Mouse (Mus musculus): ENCODE results near the gene Bicra. TPM values are rescaled to one million over a fixed set of nuclear protein-coding genes. Genes with fewer than 3 reads are reported as not detected.
A peak's percentile ranks its signal among the peaks of the same experiment; 100 is the strongest.

The Bicra gene
- polyA plus RNA-seq, 1 experiment from 2014 or later, result 6.1 TPM

DNA sequence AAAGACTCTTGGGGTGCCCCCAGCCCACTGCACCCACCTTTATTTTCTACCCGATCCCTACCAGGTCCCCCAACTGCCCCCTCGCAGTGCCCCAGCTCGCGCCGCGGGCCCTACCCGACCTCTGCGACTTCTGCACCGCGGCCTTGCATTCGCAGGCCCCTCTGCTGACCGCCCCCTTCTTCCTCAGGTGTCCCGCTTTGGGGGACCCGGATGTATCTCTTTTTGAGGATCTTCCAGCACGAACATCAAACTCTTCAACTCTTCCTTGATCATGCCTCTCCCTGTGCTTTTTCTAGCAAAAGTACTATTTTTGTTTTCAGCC lies 14.3 kb upstream of the Bicra start:
- Histone ChIP-seq H3K27me3 (ENCODE audit: control insufficient read depth, insufficient read depth, low read length) (peaks cover 10% of the 10 kb centered on the region), H3K4me2 (no peak overlapping the region), H3K36me3 (ENCODE audit: control insufficient read depth, insufficient read depth, low read length) (no peaks in the 10 kb centered on the region), H3K9me3 (ENCODE audit: control insufficient read depth, low read length) (no peaks in the 10 kb centered on the region; the same call in 1 of the 2 replicates), H3K4me1 (ENCODE audit: control insufficient read depth, insufficient read depth, low read length) (no peaks in the 10 kb centered on the region), H3K9ac (ENCODE audit: low read length) (no peak overlapping the region), H3K4me3 (ENCODE audit: low read depth, low read length) (no peak overlapping the region), H3K27ac (ENCODE audit: low read depth, low read length) (no peak overlapping the region)
- 66% methylated on average over 15 of the region's 15 CpGs for WGBS
- DNase-seq (ENCODE audit: low spot score, missing footprints), result no peak
- no peak for ATAC-seq (ENCODE audit: low FRiP score)

DNA sequence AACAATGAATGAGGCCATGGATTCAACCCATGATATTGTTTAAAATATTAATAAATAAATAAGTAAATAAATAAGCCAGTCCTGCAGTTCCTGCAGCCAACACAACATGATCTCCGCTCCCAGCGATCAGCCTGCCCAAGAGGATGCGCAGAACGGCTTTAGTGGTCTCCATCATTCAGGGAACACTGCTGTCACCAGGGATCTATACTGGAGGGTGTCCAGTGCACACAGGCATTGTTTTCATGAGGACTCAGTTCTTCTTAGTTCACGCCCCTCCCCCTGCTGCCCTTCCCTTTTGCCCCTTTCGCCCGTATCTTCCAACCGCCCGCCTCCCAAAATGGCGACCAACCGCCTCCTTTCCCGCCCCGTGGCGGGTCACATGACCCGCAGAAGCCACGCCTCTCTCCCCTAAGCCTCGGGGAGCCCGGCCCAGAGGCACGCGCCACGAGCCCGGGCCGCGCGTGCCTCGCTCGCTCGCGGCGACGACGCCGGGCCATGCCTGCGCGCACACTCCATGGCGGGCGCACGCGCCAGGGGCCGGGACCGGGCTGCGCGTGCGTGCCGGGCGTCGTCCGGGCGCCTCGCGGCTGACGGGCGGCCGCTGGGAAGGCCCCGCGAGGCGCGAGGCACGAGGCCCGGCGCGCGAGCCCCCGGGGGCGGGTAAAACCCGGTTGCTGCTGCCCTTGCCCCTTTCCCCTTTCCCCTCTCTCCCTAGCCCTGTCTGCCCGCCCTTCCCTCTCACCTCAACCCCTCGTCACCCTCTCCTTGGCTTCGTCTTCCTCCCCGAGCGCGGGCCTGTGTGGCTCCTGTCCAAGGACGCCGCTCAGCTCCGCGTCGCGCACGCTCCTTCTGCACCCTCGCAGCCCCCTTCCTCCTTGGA lies 13.7 kb upstream of the Bicra start, which contains the start of gene Zfp541:
Zfp541 (plus strand) TSS at position 596 of the 880 bp plus-strand sequence.
- Histone ChIP-seq H3K27me3 (ENCODE audit: control insufficient read depth, insufficient read depth, low read length) (peaks cover 10% of the 10 kb centered on the region), H3K4me1 (ENCODE audit: control insufficient read depth, insufficient read depth, low read length) (no peaks in the 10 kb centered on the region), H3K4me3 (ENCODE audit: low read depth, low read length) (no peak within 1 kb of the TSS), H3K9me3 (ENCODE audit: control insufficient read depth, low read length) (no peaks in the 10 kb centered on the region; the same call in 1 of the 2 replicates), H3K9ac (ENCODE audit: low read length) (no peak within 1 kb of the TSS), H3K36me3 (ENCODE audit: control insufficient read depth, insufficient read depth, low read length) (no peaks in the 10 kb centered on the region), H3K4me2 (no peak within 1 kb of the TSS), H3K27ac (ENCODE audit: low read depth, low read length) (no peak within 1 kb of the TSS)
- 48% methylated on average over 79 of the region's 80 CpGs for WGBS
- no peak for ATAC-seq (ENCODE audit: low FRiP score)
- no peak for DNase-seq (ENCODE audit: low spot score, missing footprints)

DNA sequence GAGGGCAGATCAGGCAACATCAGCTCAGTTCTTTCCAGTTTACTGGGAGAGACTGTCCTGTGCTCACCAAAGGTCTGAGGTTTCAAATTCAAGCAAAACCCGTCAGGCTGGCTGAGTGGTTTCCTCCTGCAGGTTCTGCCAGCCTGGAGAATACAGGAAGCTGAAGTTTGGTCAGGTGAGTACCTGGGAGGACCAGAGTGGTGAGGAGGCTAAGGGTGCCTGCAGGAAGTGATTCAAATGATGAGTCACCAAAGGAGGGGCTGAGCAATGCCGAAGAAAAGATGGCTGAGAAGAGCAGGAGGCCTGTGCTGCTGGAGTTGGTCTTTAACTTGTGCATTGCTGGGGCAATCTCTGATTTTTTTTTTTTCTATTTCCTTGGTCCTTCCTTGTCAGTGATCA lies 9.4 kb upstream of the Bicra start:
- Histone ChIP-seq H3K36me3 (ENCODE audit: control insufficient read depth, insufficient read depth, low read length) (no peaks in the 10 kb centered on the region), H3K27ac (ENCODE audit: low read depth, low read length) (no peak overlapping the region), H3K4me3 (ENCODE audit: low read depth, low read length) (no peak overlapping the region), H3K9me3 (ENCODE audit: control insufficient read depth, low read length) (no peaks in the 10 kb centered on the region; the same call in 1 of the 2 replicates), H3K4me2 (no peak overlapping the region), H3K9ac (ENCODE audit: low read length) (no peak overlapping the region), H3K27me3 (ENCODE audit: control insufficient read depth, insufficient read depth, low read length) (peaks cover 10% of the 10 kb centered on the region), H3K4me1 (ENCODE audit: control insufficient read depth, insufficient read depth, low read length) (peaks cover 4% of the 10 kb centered on the region; the same call in 1 of the 2 replicates)
- ATAC-seq (ENCODE audit: low FRiP score), result no peak
- no peak for DNase-seq (ENCODE audit: low spot score, missing footprints)
- 73% methylated on average over 2 of the region's 2 CpGs for WGBS

DNA sequence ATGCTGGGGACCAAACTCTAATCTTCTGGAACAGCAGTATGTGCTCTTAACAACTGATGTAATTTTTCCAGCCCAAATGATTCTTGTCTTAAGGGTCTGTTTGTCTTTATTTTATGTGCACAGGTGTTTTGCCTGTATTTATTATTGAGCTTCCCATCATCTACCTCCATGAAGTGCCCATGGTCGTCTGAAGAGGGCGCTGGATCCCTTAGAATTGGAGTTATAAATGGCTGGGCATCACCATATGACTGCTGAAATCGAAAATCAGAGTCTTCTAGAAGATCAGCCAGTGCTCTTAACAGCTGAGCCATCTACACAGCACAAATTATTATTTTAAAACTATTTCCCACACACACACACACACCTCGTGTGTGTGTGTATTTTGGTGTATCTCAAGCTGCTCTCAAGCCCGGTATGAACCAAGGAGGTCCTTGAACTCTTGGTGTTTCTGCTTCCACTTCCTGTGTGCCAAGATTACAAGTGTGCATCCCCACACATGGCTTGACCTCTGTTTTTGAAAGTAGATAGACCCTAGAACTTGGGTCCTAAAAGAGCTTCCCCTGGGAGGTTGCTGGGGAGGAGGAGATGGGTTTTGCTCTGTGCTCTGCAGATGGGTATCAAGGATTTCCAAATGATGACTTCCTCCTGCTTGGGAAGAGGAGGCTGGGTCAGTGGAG lies 8.9 kb upstream of the Bicra start:
- Histone ChIP-seq H3K9me3 (ENCODE audit: control insufficient read depth, low read length) (no peaks in the 10 kb centered on the region), H3K9ac (ENCODE audit: low read length) (no peak overlapping the region), H3K4me3 (ENCODE audit: low read depth, low read length) (no peak overlapping the region), H3K27me3 (ENCODE audit: control insufficient read depth, insufficient read depth, low read length) (peaks cover 5% of the 10 kb centered on the region), H3K4me1 (ENCODE audit: control insufficient read depth, insufficient read depth, low read length) (peaks cover 6% of the 10 kb centered on the region; the same call in 1 of the 2 replicates), H3K36me3 (ENCODE audit: control insufficient read depth, insufficient read depth, low read length) (no peaks in the 10 kb centered on the region), H3K4me2 (no peak overlapping the region), H3K27ac (ENCODE audit: low read depth, low read length) (no peak overlapping the region)
- 36% methylated on average over 5 of the region's 5 CpGs for WGBS
- peak; percentile 8 for DNase-seq (ENCODE audit: low spot score, missing footprints)
- ATAC-seq (ENCODE audit: low FRiP score), result no peak

DNA sequence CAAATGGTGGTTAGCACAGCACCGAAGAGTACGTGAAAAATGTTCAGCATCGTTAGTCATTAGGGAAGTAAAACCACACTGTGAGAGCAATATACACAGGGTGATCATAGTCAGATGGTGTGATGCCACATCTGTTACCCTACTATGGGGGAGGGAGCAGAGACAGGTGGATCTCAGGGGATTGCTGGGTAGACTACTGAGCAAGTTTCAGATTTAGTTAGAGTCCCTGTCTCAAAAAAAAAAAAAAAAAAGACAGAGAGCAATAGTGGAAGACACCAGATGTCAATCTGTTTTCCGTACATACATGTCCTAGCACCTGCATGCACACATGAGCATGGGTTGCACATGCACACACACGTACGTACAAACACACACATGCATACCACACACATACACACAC lies 7.9 kb upstream of the Bicra start:
- H3K4me2 ChIP-seq, result no peak overlapping the region
- no peaks in the 10 kb centered on the region for H3K36me3 ChIP-seq (ENCODE audit: control insufficient read depth, insufficient read depth, low read length)
- H3K27me3 ChIP-seq (ENCODE audit: control insufficient read depth, insufficient read depth, low read length), result no peaks in the 10 kb centered on the region; the same call in none of the 2 replicates
- no peak for ATAC-seq (ENCODE audit: low FRiP score)
- no peak for DNase-seq (ENCODE audit: low spot score, missing footprints)
- peaks cover 6% of the 10 kb centered on the region; the same call in 1 of the 2 replicates for H3K4me1 ChIP-seq (ENCODE audit: control insufficient read depth, insufficient read depth, low read length)
- H3K4me3 ChIP-seq (ENCODE audit: low read depth, low read length), result no peak overlapping the region
- no peak overlapping the region for H3K9ac ChIP-seq (ENCODE audit: low read length)
- H3K9me3 ChIP-seq (ENCODE audit: control insufficient read depth, low read length), result no peaks in the 10 kb centered on the region
- 87% methylated on average over 6 of the region's 6 CpGs for WGBS
- H3K27ac ChIP-seq (ENCODE audit: low read depth, low read length), result no peak overlapping the region

DNA sequence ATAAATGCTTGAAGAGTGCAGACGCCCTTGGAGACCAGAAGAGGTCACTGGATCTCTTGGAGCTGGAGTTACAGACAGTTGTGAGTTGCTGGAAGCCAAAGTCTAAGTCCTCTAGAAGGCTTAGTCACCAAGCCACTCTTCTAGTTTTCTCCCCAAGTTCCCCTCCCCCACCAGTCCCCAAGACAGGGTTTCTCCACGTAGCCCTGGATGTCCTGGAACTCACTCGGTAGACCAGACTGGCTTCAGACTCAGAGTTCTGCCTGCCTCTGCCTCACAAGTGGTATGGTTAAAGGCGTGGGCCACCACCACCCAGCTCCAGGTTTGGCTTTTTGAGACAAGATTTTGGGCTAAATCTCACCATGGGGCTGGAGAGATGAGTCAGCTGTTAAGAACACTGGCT lies 7.2 kb upstream of the Bicra start:
- H3K36me3 ChIP-seq (ENCODE audit: control insufficient read depth, insufficient read depth, low read length), result no peaks in the 10 kb centered on the region
- no peak overlapping the region for H3K4me3 ChIP-seq (ENCODE audit: low read depth, low read length)
- ATAC-seq (ENCODE audit: low FRiP score), result no peak
- no peak overlapping the region for H3K27ac ChIP-seq (ENCODE audit: low read depth, low read length)
- no peak overlapping the region for H3K4me2 ChIP-seq
- WGBS, result 67% methylated on average over 4 of the region's 4 CpGs
- H3K4me1 ChIP-seq (ENCODE audit: control insufficient read depth, insufficient read depth, low read length), result peaks cover 9% of the 10 kb centered on the region
- no peak overlapping the region for H3K9ac ChIP-seq (ENCODE audit: low read length)
- no peaks in the 10 kb centered on the region; the same call in 1 of the 2 replicates for H3K27me3 ChIP-seq (ENCODE audit: control insufficient read depth, insufficient read depth, low read length)
- H3K9me3 ChIP-seq (ENCODE audit: control insufficient read depth, low read length), result no peaks in the 10 kb centered on the region
- no peak for DNase-seq (ENCODE audit: low spot score, missing footprints)

DNA sequence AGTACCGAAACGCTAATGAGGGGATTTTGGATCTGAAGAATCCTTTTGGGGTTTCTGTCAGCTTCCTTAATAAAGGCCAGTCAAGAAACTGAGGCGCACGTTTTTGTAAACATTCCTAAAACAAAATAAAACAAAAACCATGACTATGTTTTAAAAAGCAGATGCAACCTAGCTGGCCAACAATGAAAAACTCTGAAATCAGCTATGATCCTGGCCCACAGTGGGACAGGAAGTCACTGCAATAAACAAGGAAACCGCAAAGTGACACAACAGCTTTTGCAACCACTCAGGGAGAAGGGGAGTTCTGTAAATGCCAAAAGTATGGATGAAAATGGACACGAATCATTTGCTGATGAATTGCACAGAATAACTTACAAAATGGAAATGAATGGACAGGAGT lies 5.4 kb upstream of the Bicra start:
- no peaks in the 10 kb centered on the region for H3K9me3 ChIP-seq (ENCODE audit: control insufficient read depth, low read length)
- H3K4me3 ChIP-seq (ENCODE audit: low read depth, low read length), result no peak overlapping the region
- H3K4me1 ChIP-seq (ENCODE audit: control insufficient read depth, insufficient read depth, low read length), result peaks cover 19% of the 10 kb centered on the region
- ATAC-seq (ENCODE audit: low FRiP score) (no peak), DNase-seq (ENCODE audit: low spot score, missing footprints) (no peak)
- H3K27me3 ChIP-seq (ENCODE audit: control insufficient read depth, insufficient read depth, low read length), result no peaks in the 10 kb centered on the region; the same call in 1 of the 2 replicates
- H3K9ac ChIP-seq (ENCODE audit: low read length), result no peak overlapping the region
- WGBS, result 15% methylated on average over 6 of the region's 6 CpGs
- H3K27ac ChIP-seq (ENCODE audit: low read depth, low read length), result no peak overlapping the region
- no peaks in the 10 kb centered on the region for H3K36me3 ChIP-seq (ENCODE audit: control insufficient read depth, insufficient read depth, low read length)
- peak overlapping the region; percentile 63 for H3K4me2 ChIP-seq

DNA sequence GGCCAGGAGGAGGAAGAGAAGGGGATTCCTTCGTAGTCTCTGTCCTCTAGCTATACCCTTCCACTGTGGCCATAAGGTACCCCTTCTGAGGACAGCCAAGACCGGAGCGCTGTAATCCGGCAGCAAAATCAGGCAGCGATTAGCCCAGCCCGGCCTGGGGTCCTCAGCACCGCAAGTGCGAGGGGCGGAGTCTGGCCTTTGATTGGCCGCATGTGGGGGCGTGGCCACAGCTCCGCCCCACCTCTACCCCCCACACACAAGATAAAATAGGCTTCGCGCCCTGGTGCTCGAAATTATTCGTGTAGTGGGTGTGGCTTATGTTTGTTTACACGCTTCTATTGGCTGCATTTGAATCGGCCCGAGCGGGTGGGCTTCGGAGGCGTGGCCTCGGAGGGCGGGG lies 5.0 kb upstream of the Bicra start:
- DNase-seq (ENCODE audit: low spot score, missing footprints), result peak; percentile 100
- peak; percentile 87 for ATAC-seq (ENCODE audit: low FRiP score)
- WGBS, result under 1% methylated on average over 24 of the region's 24 CpGs

More for the DNA sequence above, 5.0 kb upstream of the Bicra start:
- Histone ChIP-seq H3K27me3 (ENCODE audit: control insufficient read depth, insufficient read depth, low read length) (no peaks in the 10 kb centered on the region; the same call in 1 of the 2 replicates), H3K4me3 (ENCODE audit: low read depth, low read length) (peak overlapping the region; percentile 40), H3K9me3 (ENCODE audit: control insufficient read depth, low read length) (no peaks in the 10 kb centered on the region), H3K4me1 (ENCODE audit: control insufficient read depth, insufficient read depth, low read length) (peaks cover 19% of the 10 kb centered on the region), H3K9ac (ENCODE audit: low read length) (peak overlapping the region; percentile 64), H3K27ac (ENCODE audit: low read depth, low read length) (0 out of 2 replicates have a peak overlapping the region, but pooled peaks have one; percentile 26), H3K4me2 (peak overlapping the region; percentile 63), H3K36me3 (ENCODE audit: control insufficient read depth, insufficient read depth, low read length) (no peaks in the 10 kb centered on the region)
